In the genomic region with DNA sequence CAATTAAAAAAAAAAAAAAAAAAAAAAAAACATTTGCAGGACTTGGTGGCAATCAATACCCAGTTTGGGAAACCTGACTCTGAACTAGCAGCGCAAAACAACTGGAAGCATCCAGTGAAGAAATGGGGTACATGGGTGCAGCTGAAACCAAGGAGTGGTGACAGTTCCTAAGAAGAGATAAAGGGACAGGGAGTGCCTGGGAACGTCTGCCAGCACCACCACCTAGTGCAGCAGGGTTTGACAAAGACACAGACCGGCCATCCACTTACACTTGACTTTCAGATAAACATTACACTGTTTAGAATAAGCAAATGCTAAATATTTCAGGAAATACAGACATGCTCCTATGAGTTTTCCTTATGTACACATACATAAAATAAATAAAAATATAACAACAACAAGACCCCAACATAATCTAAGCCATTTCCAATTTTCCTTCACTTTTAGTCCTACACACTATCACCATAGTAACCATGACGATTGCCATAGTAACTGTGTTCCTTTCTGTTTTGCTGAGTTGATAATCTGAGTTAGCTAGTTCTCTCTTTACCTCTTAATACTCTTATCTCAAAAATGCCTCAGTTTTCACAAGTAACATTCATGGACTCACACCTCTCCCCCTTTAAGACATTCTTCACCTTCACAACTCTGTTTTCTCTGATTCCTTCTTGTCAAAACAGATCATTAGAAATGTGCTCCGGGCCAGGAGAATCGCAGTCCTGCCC, we compare ENCODE assay signal across 13 mouse cellular contexts.
A peak's percentile ranks its signal among the peaks of the same experiment; 100 is the strongest.
DNase-seq lines count a peak whose midpoint lies in the region; ATAC-seq and TF ChIP-seq lines count a peak whose summit lies in the region.
"Had no signal": no experiment of that assay in that cellular context is flagged by ENCODE, and none has a peak within 500 bp of the region (broad histone marks: within the 10 kb centered on the region; RNA-seq: fewer than 3 reads in every experiment).

No protein-coding gene starts in this region.

- WGBS in forebrain, embryonic 15.5 days: 51% methylated on average over 6 of the region's 6 CpGs
- WGBS in midbrain, embryonic 14.5 days: 60% methylated on average over 6 of the region's 6 CpGs

- ATAC-seq in forebrain, embryonic 15.5 days (replicated peaks): 0 out of 2 replicates have a peak, but pooled peaks have one; percentile 55
- ATAC-seq in midbrain, embryonic 14.5 days (ENCODE audit: low FRiP score, low TSS enrichment): no peak
- ATAC-seq: intestine, postnatal 0 days had no signal

- no peak for TF ChIP-seq CTCF in left cerebral cortex, adult 2 months (IDR thresholded peaks at IDR 0.05)
- no peak for TF ChIP-seq CTCF in cortical plate, adult 2 months (IDR thresholded peaks at IDR 0.05; ENCODE audit: extremely low read depth, insufficient read depth, low read length)

- H3K4me1 ChIP-seq in cortical plate, adult 2 months (ENCODE audit: control insufficient read depth, insufficient read depth, low read length): peaks cover 5% of the 10 kb centered on the region
- peaks cover 46% of the 10 kb centered on the region for H3K4me1 ChIP-seq in forebrain, embryonic 15.5 days
- H3K4me1 ChIP-seq in midbrain, embryonic 14.5 days (ENCODE audit: control insufficient read depth, insufficient read depth, low read length): peaks cover 26% of the 10 kb centered on the region

- intact Hi-C loops in left cerebral cortex, adult 2 months (cut with DNase I): no loop called here

- no peaks in the 10 kb centered on the region for H3K36me3 ChIP-seq in forebrain, embryonic 15.5 days
- H3K36me3 ChIP-seq in midbrain, embryonic 14.5 days (ENCODE audit: control insufficient read depth, insufficient read depth, low read length): no peaks in the 10 kb centered on the region
- H3K36me3 ChIP-seq: heart, embryonic 15.5 days had no signal

- no peak for TF ChIP-seq POLR2A in cortical plate, adult 2 months (IDR thresholded peaks at IDR 0.05; ENCODE audit: extremely low read depth, insufficient read depth, low read length)

- H3K9ac ChIP-seq in forebrain, embryonic 15.5 days (replicated peaks): no peak overlapping the region
- H3K9ac ChIP-seq in midbrain, embryonic 14.5 days (replicated peaks; ENCODE audit: low read length): no peak overlapping the region
- H3K9ac ChIP-seq: heart, embryonic 15.5 days had no signal

- H3K27ac ChIP-seq in left cerebral cortex, adult 2 months: peak overlapping the region; percentile 37; the same call in 1 of the 2 replicates
- peak overlapping the region; percentile 42; the same call in 1 of the 2 replicates for H3K27ac ChIP-seq in cortical plate, adult 2 months (ENCODE audit: insufficient read depth, low read length)
- H3K27ac ChIP-seq in forebrain, embryonic 15.5 days (replicated peaks): peak overlapping the region; percentile 59
- H3K27ac ChIP-seq in midbrain, embryonic 14.5 days (replicated peaks; ENCODE audit: low read depth, low read length): peak overlapping the region; percentile 65
- H3K27ac ChIP-seq: heart, embryonic 15.5 days had no signal

- no peak overlapping the region for H3K4me2 ChIP-seq in forebrain, embryonic 15.5 days (replicated peaks)
- no peak overlapping the region for H3K4me2 ChIP-seq in midbrain, embryonic 14.5 days (ENCODE audit: low read length)
- H3K4me2 ChIP-seq: heart, embryonic 15.5 days had no signal

- no peaks in the 10 kb centered on the region for H3K9me3 ChIP-seq in forebrain, embryonic 15.5 days
- no peaks in the 10 kb centered on the region for H3K9me3 ChIP-seq in midbrain, embryonic 14.5 days (ENCODE audit: control insufficient read depth, low read length)
- H3K9me3 ChIP-seq: heart, embryonic 15.5 days had no signal

- H3K4me3 ChIP-seq in left cerebral cortex, adult 2 months: no peak overlapping the region
- no peak overlapping the region for H3K4me3 ChIP-seq in cortical plate, adult 2 months (ENCODE audit: insufficient read depth, low read length)
- no peak overlapping the region for H3K4me3 ChIP-seq in forebrain, embryonic 15.5 days
- H3K4me3 ChIP-seq in midbrain, embryonic 14.5 days (replicated peaks; ENCODE audit: low read depth, low read length): no peak overlapping the region
- H3K4me3 ChIP-seq: heart, embryonic 15.5 days had no signal

- H3K27me3 ChIP-seq in forebrain, embryonic 15.5 days: no peaks in the 10 kb centered on the region
- no peaks in the 10 kb centered on the region for H3K27me3 ChIP-seq in midbrain, embryonic 14.5 days (ENCODE audit: control insufficient read depth, insufficient read depth, low read length)

- DNase-seq in left cerebral cortex, adult 2 months (ENCODE audit: extremely low spot score in 1 of 2, low spot score in 2 of 2): no peak
- no peak for DNase-seq in left cerebral cortex, adult 9 months (ENCODE audit: low spot score in 2 of 2)
- peak; percentile 77 for DNase-seq in midbrain, embryonic 14.5 days
- DNase-seq in yolk sac, embryonic 10.5 days (ENCODE audit: low spot score): no peak
- no peak for DNase-seq in right cerebral cortex, postnatal 14 days
- DNase-seq in spleen, adult 18-20 months: no peak
- DNase-seq: cerebellum, adult 8-10 months; gastrocnemius, postnatal 10 days; kidney, postnatal 4 days had no signal
